Mouse (Mus musculus) fat pad, adult 2 months (tissue): ENCODE measurements around the gene Catsper3.

Experiments
- DNase-seq: peaks from one replicate; pipeline ENCODE4 v3.0.0-alpha.2; 2011; ENCODE audit warnings: low read depth, low spot score; ENCODE audit errors: extremely low read depth

The Catsper3 gene

DNA sequence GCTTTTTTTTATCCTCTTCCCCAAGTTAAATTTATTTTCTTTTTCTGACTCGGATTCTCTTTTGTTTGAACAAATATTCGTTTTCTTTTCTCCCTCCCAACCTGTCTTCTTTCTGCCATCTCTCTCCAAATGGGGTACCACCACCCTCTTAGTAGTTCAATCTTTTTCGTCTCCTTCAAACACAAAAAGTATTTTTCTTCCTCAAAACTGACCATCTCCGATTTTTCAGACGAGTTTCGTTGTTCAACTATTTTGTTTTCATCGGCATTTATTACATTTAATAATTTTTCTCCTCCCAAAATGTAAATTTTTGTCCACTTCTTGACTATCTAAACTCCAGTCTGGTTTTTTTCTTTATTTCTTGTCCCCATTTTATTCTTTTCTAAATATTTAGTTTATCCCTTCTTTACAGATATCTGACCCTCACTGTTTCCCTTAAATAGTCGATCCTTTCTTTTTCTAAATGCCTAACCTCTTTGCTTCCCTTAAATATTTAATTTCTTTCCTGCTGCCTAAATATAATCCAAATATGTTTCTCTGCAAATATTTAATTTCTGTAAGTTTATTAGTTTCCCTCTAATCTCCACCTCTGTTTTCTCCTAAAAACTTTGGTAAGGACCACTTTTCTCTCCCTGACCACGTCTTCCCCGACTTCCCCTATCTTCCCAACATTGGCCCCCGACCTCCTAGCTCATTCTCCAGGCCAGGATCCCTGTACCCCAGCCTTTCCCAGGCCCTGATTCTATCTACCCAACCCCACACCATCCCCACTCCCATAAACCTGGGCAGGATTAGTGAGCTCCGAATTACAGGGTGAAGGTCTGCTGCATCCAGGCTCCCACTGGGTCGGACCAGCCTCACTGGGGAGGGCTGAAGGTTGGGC, 42.7 kb downstream of the Catsper3 start:
- no peak for DNase-seq

DNA sequence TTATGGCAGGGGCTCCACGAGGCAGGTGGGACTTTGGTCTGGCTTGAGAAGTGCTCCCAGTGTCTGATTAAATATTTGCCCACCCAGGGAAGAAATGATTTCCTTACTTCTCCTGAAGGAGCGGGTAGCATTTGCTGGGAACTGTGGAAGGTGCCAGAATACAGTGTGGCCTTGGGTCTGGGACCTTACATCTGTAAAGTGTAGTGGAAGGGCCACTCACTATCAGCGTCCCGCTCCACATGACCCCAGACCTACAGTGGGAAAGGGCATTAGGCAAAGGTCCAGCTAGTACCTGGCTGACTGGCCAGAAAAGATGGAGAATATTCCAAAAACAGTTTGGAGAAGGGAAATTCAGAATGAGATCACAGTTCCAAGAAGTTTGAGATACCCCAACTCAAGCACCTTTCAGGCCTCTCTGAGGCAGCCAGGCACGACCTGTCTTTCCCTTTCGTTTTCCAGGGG, 43.3 kb downstream of the Catsper3 start:
- DNase-seq = no peak

DNA sequence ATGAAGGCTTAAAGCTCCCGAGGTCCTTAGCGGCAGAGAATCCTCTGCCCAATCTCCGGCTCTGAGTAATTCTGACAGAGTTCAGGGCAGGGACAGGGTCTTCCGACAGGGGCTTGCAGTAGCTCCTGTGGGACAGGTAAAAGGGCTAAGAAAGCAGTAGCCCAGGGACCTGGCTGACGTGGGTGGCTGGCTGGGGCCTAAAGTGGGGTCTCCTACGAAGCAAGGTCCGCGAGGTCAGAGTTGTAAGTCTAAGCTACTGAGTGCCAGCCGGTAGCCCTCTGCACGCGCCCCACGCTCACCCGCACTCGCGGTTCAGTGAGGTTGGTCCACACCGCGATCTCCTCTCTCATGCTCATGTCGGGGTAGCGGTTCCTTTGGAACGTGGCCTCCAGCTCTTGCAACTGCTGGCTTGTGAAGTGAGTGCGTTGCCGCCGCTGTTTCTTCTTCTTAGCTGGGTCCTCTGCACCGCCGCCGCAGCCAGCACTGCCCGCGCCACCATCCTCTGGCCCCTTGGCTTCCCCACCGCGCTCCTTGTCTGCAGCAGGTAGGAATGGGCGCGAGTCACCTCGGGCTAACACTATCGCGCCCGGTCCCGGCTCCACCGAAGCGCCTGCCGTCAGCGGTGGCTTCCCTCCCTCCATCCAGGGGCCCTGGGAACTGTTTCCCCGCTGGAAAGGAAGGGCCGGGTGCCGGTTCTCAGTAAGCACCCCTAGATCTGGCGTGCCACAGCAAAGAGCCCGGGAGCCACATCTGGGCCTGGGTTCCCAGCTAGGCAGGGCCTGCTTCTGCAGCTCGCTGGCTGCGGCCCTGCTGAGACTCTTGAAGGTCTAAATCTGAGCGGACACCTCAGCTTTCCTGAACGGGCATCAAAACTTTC, 44.0 kb downstream of the Catsper3 start:
- DNase-seq = no peak

DNA sequence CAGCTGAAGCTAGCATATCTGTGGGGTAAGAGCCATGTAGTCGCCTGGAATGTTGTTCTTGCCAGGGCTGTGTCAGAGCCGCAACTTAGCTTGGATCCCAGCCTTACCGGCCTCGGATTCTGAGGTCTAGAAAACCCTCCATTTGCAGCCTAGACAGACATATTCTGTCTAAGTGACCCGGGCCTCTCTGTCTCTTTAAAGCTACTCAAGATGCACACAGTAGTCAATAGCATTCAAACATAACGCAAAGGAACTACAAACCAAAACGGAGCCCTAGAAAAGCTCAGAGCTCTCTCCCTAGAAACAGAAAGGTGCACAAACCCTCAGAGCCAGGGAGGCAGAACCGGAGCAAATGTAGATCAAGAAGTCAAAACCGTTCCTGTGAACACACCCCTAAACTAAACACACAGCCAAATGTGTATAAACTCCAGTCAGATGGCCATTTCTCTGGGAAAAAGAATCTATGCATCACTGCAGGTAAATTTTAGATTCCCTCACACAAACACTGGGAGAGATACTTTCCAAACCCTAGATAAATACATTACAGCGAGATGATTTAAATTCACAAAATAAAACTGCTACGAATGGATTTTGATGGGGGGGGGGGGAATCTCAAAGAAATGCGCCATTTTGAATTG, 44.8 kb downstream of the Catsper3 start:
- no peak for DNase-seq

DNA sequence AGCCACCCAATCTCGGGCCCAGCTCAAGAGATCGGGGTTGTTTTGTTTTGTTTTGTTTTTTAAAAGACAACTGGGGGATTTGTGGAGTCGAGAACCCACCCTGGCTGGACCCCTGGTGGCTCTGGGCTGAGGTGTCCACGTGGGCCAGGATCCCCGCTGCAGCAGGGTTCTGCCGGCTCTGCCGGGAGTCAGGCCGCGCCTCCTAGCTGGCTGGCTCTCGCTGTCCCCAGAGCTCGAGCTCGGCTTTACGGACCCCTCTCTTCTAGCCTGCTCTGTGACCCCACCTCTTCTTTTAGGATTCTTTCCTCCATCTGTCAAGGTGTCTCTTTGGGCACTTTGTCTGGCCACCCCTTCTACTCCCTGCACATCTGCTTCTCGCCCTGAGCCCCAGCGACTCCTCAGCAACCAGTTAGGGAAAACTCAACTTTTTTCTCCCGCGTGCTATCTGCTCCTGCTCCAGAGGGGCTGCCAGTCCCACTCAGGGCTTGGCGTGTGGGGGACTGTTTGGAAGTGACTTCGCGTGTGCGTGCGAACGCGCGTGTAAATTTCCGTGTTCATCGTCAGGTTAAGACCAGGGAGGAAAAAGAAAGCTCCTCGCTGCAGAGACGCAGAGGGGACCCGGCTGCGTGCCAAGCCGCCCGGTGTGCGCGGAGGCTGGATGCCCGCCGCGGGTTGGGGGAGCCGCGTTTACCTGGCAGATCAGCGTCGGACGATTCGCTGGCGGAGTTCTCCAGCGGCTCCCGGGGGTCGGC, 45.9 kb downstream of the Catsper3 start:
- no peak for DNase-seq

DNA sequence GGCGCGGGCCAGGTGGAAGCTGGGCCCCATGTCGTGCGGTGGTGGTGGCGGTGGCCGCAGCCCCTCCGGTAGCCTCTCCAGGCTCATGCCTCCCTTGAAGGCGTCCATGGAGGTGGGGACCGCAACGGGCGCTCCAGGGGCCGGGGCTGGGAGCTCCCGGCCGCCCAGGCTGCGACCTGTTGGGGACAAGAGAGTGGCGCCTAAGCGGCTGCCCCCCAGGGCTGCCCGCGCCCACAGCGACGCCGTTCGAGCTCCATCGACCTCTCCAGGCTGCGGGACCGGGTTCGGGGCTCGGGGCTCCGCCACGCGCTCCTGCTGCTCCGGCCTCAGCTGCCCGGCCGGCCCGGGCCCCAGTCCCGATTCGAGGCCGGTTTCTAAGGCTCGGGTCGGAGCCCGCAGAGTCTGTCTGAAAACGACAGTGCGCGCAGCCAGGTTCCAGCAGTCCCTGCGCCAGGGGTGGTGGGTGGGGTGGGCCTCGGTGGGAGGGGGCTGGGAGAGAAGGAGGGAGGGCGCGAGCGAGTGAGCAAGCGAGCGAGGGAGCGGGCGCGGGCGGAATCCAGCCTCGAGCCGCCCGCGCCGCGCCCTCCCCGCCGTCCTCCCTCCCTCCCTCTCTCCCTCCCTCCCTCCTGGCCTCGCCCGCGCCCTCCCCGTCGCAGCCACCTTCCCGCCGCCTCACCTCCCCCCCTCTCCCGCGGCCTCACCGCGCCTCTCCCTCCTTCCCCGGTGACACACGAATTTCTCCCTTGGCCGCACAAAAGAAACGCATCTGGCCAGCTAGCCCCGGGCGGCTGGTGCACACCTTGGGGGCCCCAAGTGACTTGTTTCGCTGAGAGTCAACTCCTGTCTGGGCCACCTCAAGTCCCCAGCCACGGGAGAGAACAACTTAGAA, 46.7 kb downstream of the Catsper3 start:
- no peak for DNase-seq

DNA sequence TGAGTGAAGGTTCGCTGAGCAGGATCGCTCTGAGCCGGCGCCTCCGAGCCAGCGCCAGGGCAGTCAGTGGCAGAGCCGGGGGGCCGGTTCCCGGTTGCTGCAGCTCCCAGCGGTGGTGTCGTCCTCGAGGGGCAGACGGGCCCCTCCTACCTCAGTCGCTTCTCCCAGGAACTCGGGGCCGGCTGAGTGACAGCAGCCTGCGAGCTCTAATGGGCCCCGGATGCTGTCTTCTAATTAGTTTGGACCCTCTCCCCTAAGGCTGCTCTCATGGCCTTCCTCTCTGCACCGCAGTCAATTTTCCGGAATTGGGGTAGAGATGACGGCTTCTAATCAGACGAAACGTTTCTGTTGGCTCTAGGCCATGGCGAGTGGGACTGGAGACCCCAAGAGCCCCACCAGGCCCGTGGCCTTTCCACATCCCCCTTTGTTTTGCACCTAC, 47.4 kb downstream of the Catsper3 start:
- DNase-seq = no peak

DNA sequence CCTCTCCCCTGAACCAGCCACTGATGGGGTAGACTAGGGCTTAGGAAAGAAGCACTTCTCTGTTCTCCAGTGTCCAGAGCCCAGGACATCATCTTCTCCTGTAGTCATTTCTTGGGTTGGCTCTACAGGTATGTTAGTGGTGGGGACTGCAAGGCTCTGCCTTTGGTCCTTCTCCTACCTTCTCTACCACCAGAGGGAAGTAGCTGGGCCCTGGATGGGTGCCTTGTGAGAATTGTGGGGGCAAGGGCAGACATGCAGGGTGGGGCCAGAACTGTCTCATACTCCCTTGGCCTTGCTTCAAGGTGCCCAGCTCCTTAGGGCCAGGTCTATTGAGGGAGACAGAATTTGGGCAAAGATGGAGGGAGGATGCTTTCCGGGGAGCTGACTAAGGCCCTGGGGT, 48.2 kb downstream of the Catsper3 start:
- DNase-seq = no peak

DNA sequence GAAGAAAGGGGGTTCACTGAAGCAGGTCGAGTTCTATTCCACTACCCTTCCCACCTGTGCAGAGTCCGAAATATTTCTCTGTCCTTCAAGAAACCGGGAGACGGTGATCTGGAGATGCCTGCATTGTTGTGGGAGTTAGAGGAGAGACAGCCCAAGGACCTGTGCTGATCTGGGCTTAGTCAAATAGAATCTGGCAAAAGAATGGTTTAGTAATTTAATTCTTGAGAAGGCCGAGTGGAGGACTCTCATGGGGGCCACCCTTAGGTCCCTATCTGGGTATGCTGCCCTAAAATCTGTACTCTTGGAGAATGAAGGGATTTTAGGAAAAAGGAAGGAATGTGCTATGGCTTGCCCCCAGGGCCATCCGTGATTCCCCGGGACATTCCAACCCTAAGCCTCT, 49.6 kb downstream of the Catsper3 start:
- DNase-seq = no peak

DNA sequence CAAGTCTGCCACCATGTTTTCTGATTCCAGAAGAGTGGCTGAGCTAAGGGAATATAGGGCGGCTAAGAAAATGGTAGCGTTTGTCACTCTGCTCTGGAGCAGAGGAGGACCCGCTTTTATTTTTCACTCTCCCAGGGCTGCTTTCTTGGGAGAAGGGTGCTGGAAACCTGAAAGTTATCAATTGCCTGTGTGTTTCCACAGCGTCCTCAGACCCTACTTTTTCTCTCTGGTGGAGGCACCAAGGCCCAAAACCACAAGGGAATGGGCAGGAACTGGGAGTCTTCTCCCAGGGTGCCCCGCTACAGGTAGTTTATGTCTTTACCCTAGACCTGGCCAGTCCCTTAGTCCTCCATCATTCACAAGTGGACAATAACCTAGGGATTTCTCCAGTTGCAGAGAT, 50.3 kb downstream of the Catsper3 start:
- DNase-seq = no peak

DNA sequence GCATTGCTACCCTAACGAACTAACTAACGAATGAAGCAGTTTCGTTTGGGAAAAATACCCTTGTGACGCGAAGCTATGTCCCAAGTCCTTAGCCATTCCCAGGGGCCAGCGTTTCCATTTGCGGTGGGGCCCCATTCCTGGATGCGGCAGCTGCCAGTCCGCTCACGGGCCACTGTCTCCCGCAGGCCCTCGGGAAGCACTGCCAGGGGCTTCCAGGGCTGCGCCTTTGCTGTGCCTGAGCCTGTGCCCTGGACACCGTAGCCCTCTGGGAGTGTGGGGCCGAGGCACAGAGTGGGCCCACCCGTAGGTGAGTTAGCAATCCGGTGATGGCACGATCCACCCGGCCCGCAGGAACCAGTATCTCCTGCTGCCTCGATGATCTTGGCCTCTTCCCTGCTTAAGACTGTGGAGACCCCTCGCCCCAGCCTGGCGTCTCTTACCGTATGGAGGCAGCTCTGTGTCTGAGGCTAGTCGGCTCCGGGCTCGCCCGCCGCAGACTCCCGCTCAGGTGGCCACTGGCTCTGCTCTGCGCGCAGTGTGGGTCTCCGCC, 51.3 kb downstream of the Catsper3 start:
- no peak for DNase-seq

DNA sequence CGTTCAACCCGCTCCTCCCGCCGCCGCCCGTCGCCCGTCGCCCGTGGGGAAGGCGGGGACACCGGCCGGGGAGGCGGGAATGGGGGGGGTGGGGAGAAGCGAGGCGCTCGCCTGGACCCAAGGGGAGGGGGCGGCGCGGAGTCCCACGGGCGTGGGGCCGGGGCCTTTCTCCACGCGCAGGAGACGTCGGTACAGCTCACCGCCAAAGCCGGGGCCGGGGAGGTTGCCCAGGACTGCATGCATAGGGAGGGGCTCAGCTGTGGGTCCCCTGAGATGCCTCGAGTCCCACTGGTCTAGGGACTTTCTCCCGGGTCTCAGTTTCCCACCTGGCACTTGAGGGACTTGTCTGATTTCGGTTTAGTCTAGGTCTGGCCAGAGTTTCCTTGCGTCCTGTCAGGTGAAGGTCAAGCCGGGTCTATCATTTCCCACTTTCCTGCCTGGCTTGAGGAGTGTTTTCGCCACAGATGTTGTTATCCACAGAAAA, 51.8 kb downstream of the Catsper3 start, which contains the start of gene Pitx1:
TSS of gene Pitx1 (minus strand) at position 51 of the 484 bp plus-strand sequence.
- DNase-seq = no peak

DNA sequence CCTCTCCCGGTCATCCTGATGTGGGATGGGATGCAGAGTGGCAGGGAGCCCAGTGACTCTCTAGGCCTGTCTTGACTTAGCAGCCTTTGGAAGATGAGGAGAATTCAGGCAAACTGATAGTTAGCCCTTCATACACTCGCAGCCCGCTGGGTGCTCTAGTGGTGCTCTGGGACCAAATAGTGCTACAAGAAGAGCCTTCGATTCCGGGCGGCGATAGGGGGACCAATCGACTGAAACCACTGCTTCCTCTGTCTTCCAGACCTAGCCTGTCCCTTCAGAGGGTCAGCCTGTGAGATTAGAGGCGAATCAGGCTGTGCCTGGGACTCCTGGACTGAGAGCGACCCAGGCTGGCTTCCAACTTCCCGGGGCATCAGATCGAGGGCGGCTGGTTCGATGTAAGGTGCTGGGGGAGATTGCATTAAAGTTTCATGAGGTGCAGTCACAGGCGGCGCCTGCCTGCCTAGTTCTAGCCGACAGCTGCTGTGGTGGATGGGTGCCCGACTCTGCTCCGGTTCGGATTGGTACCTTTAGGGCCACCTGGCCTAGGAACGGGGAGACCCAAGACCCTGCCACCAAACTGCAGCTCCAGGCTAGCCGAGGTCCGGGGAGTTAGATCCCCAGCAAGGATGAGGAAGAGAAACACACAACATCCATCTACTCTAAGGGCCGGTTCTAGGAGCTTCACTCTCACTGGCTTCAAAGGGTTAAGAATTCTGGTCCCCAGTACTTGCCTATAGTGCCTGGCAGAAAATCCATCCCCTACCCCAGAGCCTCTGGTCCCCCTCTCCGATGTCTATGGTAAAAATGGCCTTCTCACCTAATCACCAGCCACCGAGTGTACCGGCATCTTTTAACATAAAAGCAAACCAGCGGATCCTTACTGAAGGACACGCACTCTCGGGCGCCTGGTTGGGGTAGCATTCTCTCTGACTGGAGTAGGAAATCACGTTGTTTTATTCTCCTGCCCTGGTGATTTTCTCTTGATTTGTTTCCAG, 52.7 kb downstream of the Catsper3 start:
- no peak for DNase-seq

DNA sequence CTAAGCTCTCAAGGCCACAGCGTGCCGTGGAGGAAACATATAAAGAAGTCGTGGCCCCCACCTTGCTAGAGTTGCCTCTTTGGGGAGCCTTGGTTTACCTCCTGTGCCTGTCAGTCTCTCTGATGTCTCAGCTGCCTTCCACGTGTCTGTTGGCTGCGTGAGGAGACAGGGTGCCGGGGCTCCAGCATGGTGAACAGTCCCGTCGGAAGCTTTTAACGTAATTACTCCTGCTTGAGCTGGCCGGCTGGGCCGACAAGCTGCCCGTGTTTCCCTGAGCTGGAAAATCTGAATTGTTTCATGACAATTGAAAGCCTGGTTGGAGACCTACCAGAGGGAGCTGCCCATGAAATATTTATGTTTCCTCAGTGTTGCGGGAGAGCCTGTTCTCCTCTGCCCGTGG, 55.9 kb downstream of the Catsper3 start:
- no peak for DNase-seq

DNA sequence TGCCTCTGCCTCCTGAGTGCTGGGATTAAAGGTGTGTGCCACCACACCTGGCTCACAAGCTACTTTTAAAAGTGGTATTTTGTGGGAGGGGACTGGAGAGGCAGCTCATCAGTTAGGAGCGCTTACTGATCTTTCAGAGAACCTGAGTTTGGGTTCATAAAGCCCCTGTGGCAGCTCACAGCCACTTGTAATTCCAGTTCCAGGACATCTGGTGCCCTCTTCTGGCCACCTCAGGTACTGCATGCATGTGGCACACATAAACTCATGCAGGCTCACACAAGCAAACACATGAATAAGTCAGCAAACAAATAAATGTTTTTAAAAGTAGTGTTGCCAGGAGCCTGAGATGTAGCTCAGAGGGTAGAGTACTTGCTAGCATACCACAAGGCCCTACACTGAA, 59.3 kb downstream of the Catsper3 start:
- no peak for DNase-seq

DNA sequence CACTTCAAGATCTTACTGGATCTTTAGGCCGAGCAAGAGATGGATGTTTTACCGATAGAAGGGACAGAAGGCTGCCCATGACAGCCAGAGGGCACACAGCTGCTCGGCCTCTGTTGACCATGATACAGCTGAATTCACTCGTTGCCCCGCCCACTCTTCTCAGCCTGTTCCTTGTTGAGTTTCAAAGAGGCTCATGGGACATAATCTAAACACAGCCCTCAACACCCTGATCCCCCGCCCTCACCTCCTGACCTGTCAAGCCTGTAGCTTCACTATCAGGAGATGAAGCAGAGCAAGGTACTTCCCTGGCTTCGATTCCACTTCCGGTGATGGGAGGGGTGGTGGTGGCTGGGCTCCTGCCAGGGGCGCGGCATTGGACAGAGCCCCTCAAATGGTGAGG, 63.4 kb downstream of the Catsper3 start:
- DNase-seq = no peak

DNA sequence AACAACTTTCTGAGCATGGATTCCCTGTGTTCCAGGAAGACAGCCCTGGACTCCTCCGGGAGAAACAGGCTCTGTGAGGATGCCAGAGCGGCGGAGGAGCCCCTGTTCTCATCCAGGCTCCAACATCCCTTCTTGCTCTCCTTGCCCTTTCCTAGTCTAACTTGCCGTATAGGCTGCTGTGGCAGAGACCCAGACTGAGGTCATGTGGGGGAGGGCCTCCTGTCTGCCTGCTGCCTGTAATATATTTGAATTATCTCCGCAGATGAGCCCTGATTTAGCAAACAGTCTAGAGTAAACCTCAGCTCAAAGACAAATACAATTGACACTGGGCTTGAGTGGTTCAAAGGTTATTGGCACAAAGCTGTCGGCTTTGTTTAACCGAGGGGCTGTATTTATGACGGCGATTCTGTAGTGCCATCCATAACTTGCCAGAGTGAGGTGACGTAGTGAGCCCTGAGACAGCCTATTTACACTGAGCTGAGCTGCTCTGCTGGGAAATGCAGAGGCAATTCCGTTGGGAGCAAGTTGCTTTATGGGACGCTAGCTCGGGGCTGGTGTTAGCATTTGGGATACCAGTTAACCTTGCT, 64.3 kb downstream of the Catsper3 start:
- DNase-seq = no peak

DNA sequence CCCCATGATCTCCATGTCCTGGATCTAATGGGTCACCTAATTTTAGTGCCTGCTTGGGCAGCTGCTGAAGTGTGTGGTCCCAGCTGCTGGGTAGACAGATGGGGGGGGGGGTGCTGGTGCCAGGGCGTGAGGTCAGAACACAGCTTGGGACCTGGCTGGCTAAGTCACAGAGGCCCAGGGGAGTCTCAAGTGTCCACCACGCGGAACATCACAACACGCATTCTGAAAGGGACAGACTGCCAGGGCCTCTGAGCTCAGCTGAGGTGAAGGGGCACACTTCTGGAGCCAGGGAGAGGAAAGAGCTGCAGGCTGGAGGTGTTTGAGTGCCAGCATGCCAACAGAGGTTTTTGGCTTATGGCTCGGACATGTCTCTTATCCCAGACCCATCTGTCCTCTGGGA, 66.4 kb downstream of the Catsper3 start:
- DNase-seq = no peak
